Mouse (Mus musculus) kidney, adult 18-20 months (tissue): ENCODE measurements around the gene Zfp157.
"Not testable (repeated sequence)": the region's sequence is repeated elsewhere in the genome, so short reads cannot be mapped to it uniquely, and the experiment has no call there.

Source experiments
- DNase-seq: peaks from one replicate; pipeline ENCODE4 v3.0.0; 2021

Gene Zfp157

GRCm38 (mm10) chr5:138441286-138442194 is at the start of gene Zfp157:
Gene Zfp157 (plus strand): TSS chr5:138441468.
- peak; percentile 89 for DNase-seq

- DNase-seq, result no peak
These were observed 43.4 kb upstream of the Zfp157 start for GRCm38 (mm10) chr5:138397795-138398337.

GRCm38 (mm10) chr5:138400431-138400830 is 40.8 kb upstream of the Zfp157 start:
- DNase-seq, result not testable (repeated sequence)

- DNase-seq, result no peak
These were observed 17.1 kb downstream of the Zfp157 start for GRCm38 (mm10) chr5:138458371-138458770.

- DNase-seq, result no peak
These were observed 17.8 kb downstream of the Zfp157 start for GRCm38 (mm10) chr5:138459107-138459506.

GRCm38 (mm10) chr5:138473601-138474000 is 32.3 kb downstream of the Zfp157 start:
- peak; percentile 59 for DNase-seq

GRCm38 (mm10) chr5:138504548-138504947 is 63.3 kb downstream of the Zfp157 start:
- not testable (repeated sequence) for DNase-seq
